Mouse (Mus musculus) fat pad, adult 2 months (tissue): ENCODE results near the gene Magee2.
"Not testable (repeated sequence)": the region's sequence is repeated elsewhere in the genome, so short reads cannot be mapped to it uniquely, and the experiment has no call there.

Source experiments
- DNase-seq: peaks from one replicate; pipeline ENCODE4 v3.0.0-alpha.2; 2011; ENCODE audit warnings: low read depth, low spot score; ENCODE audit errors: extremely low read depth

The Magee2 gene

DNA sequence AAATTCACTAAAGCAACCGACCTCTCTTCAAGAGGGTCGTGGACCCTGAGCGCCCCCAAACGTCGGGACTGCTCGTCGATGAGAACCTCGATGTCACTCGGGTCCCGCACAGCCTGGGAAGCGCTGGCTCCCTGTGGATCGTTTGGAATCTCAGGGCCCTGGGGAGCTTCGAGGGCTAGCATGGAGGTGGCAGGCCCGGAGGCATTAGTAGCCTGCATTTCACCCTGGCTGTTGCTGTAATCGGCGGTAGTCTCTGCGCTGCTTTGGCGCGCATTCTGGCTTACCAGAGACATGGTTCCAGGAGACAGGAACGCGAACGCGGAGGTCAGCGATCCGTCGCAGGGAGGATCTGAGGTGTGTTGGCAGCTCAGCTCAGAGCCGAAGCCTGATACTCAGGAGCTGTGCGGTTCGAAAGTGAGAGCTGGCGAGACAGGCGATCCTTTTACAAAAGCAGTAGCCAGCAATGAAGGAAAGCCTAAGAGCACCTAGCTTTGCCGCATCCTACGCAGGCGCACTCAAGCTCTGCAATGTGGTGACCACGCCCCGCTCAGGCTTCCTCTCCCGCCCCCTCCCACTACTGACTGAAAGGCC is at the start of gene Magee2:
Gene Magee2 (minus strand): TSS at position 517 of the 591 bp plus-strand sequence.
- DNase-seq: no peak

GRCm38 (mm10) chrX:104853610-104854009 is 3.5 kb downstream of the Magee2 start:
- DNase-seq: no peak

DNA sequence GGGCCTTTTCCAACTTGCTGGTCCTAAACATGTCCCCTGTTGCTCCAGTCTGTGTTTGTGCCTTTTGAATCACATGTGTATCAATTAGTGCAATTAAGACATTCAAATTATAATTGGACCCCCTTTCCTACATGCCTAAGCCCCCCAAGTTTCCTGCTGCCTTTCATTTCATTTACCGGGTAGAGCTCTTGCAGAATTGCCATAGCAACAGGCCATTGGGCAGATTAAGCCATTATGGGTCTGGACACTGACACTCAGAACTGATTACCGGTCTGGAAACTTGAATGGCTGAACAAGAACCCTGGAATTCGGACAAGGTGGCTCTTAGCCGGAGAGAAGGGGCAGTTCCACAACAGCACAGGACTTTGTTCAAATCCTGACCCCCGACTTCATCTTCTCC is 39.5 kb downstream of the Magee2 start:
- DNase-seq: not testable (repeated sequence)

DNA sequence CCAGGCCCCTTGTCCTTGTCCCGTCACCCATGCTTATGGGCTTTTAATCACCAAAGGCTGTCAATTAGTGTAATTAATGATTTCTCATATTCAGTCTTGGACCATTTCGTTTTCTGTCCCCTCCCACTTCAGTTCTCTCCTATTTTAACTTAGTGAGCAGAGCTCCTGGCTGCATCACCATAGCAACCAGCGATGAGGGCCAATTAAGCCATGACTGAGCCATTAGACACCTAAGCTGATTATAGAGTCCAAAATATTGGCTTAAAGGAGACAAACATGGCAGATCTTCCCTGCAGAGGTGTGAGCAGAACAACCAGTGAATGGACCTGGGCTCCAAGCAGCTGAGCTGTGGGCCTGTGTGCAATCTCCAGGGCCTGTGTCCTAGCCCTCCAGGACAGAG is 40.1 kb downstream of the Magee2 start:
- DNase-seq: not testable (repeated sequence)

GRCm38 (mm10) chrX:104813704-104814103 is 43.4 kb downstream of the Magee2 start:
- not testable (repeated sequence) for DNase-seq
